Mouse (Mus musculus) fibroblast of lung, adult 2 months (primary cell): ENCODE data around the gene Mrpl52.

Experiments used
- DNase-seq: peaks from one replicate; pipeline ENCODE4 v3.0.0-alpha.2; 2011; ENCODE audit warnings: low read depth

Mrpl52 gene

GRCm38 (mm10) chr14:54471467-54471866, 44.8 kb downstream of the Mrpl52 start:
- no peak for DNase-seq

- DNase-seq = no peak
These were observed 46.0 kb downstream of the Mrpl52 start for GRCm38 (mm10) chr14:54472671-54473070.

- DNase-seq = no peak
These were observed 48.0 kb downstream of the Mrpl52 start for GRCm38 (mm10) chr14:54474744-54475143.

GRCm38 (mm10) chr14:54475941-54476844, 49.5 kb downstream of the Mrpl52 start, which contains the start of gene Rem2:
Gene Rem2 (plus strand): TSS chr14:54476100.
- no peak for DNase-seq

- DNase-seq = no peak
These were observed 50.6 kb downstream of the Mrpl52 start for GRCm38 (mm10) chr14:54477172-54477909.
